Mouse (Mus musculus) v-Abl transformed pro-B cells (cell line): ENCODE measurements at regions not wholly inside any gene's neighbourhood (a gene's known extent, or its start where the extent isn't known, plus 50 kb on each side); places are given as distances from the start of the nearest gene placed in this dataset.

Experiments used
- in situ Hi-C, 2 experiments: fragments of 400-800 bp; cut with MboI; formaldehyde crosslinking; loops; one replicate each; pipeline ENCODE4 v1.15.1; 2025; ENCODE audit not compliant: unreplicated experiment in 2 of 2

DNA sequence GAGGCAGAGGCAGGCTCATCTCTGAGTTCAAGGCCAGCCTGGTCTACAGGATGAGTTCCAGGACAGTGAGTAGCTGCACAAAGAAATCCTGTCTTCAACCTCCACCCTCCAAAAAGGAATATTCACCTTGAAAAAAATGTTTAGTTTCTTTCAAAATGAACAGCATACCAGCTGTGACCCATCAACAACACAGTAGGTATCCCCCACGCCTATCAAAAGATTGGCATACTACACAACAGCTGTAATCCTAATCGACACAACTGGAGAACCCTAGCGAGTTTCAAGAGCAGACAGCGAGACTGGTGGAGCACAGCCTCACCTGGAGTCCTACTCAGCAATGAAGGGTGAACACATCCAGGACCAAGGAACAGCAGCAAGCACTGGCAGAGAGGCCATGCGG is 136.3 kb upstream of the Smim15 start:
- in situ Hi-C loops = no loop called here

DNA sequence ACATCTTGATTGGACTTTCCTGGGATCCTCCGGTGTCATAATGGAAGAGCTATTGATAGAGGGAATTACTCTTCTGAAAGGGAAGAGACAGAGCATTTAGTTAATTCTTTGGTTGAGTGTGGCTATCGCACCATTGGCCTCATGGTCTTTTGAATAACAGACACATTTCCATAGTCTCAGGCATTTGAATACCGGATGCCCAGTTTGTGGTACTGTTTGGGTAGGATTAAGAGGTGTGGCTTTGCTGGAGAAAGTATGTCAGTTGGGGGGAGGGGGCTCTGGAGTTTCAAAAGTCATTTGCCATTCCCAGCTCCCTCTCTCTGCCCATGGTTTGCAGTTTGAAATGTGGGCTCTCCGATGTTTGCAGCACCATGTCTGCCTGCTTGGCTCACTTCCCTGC is 139.4 kb upstream of the Smim15 start:
- in situ Hi-C loops = no loop called here

DNA sequence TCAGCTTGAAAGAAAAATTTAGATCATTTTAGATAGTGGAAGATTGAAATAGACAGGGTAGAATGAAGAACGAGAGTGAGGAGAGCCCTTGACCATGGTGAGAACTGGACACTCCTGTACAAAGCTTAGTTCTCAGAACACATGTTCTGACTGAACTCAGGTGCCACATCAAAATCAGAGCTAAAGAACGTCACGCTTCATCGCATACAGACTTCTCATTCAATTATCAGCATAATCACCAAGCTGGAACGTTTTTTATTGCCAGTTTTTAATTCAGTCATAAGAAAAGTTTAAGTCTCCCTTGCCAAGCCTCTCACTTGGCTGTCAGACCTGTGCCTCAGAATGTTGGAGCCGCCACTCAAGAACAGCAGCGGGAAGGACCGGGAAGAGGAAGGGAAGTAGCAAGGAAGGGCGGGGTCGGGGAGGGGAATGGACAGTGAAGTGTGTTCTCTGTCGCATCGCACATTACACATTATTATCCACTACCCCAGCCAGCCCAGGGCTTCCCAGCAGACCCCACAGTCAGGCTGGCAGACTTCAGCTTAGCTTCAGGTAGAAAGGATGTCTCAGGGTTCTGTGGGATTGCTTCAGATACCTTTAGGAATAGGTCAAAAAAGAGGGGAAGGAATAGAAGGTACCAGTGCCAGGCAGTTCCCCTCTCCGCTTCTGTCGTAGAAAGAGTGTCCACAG is 140.1 kb upstream of the Smim15 start:
- in situ Hi-C loops = no loop called here

DNA sequence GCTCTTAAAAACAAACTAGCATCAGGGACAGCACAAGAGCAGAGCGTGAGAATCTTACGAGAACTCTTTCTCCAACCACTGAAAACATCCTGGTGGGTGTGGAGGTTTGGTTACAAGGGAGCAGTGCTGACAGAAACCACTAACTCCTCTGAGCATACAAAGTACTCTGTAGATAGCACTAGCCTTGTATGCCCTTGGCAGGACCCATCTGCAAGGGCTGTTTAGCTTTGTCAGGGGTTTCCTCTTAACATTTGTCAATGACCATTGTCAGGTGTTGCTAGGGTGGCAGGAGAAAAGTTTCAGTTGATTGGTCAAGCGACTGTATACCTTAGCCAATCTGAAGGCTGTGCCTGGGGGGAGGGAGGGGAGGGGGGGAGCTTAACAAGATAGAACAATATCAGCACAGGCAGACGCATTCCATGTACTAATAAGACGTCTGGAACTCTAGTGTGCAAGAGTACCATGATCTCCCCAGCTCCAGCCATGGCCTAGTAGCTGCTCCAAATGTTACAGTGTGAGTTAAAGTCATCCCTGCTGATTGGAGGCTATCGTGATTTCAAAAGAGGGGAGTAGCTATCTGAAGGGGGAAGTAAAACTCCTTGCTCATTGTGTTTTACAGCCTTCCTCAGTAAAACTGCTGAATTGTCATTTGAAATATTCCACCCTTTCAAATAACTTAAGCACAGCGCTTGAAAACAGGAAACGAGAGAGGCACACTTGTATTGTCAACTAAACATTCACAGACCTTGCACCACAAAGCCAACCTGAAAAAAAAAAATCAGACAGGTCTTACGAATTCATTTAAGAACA is 140.9 kb upstream of the Smim15 start:
- in situ Hi-C loops = no loop called here

DNA sequence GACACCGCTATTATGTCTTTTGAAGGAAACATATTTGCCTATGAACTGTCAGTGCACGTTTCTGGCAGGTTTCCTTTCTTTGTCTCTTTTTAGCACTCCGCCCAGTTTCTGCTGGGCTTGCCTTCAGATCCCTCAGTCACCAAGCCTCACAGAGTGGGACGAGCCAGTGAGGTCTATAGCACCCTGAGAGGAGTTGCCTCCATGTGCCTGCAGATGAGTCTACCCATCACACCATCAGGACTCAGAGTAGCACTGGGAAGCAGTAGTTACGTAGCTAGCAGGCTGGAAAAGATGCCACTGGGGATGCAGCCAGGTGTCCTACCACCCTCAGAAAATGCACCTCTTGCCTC is 141.5 kb upstream of the Smim15 start:
- in situ Hi-C loops = no loop called here

DNA sequence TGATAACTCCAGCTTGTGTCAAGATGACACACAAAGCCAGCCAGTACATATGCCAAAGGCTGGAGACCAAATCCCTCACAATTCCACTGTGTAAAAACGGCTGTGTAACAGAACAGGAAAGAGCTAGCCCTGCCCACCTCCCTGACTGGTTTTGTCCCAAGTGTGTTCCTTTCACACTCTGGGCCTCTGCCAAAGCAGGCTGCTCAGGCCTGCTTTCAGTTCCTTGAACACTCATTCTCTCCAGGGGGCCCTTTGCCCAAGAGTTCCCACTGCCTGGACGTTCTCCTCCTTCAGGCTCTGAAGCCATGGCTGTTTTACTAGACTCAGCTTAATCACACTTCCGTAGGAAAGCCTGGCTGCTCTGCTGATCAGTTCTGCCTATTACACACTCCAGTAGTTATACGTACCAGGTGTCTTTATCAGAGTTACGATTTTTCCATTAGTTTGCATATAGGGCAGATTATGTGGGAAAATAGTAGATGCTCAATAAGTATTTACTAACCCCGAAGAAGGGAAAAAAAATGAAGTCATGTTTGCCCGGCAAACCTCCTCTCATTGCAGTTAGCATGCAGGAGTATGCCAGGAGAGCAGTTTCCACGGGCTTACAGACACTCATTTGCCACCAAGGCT is 144.5 kb upstream of the Smim15 start:
- in situ Hi-C loops = loop anchor here (5.0 to 25.0 kb wide), 5 partner anchors 138 to 962 kb away; partner anchors contain the start of genes Dimt1 (in 2 of the 2), Ipo11 (in 1 of the 2) and Smim15 (in 1 of the 2)

DNA sequence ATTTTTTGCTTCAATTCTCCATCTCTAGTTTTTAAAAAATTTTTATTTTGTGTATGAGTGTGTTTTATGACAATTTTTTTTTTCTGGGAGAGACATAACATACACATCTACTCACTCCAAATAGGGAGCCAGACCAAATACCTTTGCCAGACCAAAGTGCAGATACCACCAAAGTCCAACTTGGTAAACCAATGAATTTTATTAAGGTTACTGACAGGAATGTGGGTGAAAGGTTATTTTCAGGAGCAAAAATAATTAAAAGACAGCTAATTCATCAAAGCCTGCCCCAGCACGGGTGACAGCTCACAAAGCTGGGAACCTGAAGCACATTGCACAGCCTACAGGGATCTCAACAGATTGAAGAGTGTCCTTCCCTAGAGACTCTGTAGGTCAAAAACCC is 146.6 kb upstream of the Smim15 start:
- in situ Hi-C loops = loop anchor here (5.0 to 25.0 kb wide), 5 partner anchors 140 to 960 kb away; partner anchors contain the start of genes Dimt1 (in 2 of the 2), Ipo11 (in 1 of the 2) and Smim15 (in 1 of the 2)

DNA sequence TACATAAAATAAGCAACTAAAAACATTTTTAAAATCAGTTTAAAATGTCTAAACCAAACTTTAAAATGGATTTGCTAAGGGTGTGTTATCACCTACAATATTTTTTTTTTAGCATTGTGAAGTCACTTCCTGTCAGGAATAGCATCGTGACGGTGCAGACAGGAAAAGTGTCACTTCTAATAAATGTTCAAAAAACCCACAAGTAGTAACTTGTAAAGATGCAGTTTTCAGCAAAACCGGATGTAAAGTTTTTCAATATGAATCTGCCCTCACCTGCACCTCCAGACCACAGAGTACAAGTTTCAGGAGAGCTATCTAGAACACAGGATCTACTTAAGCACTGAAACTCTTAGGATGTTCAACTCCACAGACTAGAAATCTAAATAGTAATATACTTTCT is 147.1 kb upstream of the Smim15 start:
- in situ Hi-C loops = loop anchor here (5.0 to 25.0 kb wide), 5 partner anchors 140 to 960 kb away; partner anchors contain the start of genes Dimt1 (in 2 of the 2), Ipo11 (in 1 of the 2) and Smim15 (in 1 of the 2)

DNA sequence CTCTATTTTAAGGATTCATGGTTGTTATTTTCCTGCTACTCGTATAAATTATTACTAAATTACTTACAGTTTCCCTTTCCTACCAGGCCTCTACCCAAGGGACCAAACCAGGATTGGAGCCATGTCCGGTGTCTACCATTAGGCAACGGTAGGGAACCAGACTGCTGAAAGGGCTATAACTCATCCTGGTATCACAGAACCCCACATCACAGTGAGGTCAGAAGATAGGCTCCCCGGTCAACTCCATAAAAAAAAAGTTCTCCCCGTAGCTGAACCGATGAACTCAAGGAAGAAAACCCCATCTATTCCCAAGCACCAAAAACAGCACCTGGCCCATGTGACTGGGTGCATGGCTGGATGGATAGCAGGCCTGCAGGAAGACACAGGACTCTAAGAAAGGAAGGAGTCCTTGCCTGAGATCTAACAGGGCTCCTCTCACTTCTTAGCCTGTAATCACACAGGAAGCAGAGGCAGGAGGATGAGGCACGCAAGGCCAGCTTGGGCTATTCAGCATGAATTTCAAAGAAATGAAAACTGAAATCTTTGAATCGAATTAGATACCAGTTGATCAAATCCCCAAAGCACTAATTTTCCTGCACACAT is 150.6 kb upstream of the Smim15 start:
- in situ Hi-C loops = loop anchor here (10.0 to 25.0 kb wide), 4 partner anchors 151 to 956 kb away; partner anchors contain the start of genes Dimt1 (in 2 of the 2), Ipo11 (in 1 of the 2) and Smim15 (in 1 of the 2)

DNA sequence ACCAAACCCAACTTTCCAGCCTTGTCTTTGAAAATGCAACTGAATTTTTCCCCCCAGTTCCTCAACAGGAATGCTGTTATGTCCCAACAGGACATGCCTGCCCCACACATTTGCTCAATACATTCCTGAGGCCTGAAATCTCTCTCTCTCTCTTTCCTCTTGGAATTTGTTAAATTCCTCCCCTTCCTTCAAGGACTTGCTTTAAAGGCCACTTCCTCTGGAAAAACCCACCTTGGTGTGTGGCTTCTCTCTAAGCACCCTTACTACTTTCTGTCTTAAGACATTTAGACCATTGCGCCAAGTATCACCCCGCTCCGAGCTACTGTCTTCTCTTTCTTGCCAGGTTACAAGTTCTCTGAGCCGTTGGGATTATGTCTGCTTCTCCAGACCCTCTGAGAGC is 151.2 kb upstream of the Smim15 start:
- in situ Hi-C loops = loop anchor here (10.0 to 25.0 kb wide), 4 partner anchors 152 to 956 kb away; partner anchors contain the start of genes Dimt1 (in 2 of the 2), Ipo11 (in 1 of the 2) and Smim15 (in 1 of the 2)

DNA sequence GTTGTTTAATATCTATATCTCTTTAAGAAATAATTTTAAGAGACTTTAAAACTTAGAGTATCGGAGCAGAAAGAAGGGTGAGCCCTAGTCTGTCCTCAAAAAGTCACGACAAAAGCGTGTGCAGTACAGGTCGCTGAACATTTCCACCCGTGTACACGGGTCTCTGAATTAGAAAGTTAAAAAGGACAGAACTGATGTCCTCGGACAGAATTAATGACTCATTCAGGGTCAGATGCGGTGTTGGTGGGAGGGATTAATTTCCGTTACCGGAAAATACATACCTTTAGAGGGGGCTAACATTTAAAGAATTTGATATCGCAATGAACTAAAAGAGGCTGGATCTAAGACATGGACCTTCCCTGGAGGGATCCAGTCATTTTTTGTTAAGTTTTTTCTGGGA is 152.3 kb upstream of the Smim15 start:
- in situ Hi-C loops = loop anchor here (10.0 to 25.0 kb wide), 4 partner anchors 153 to 955 kb away; partner anchors contain the start of genes Dimt1 (in 2 of the 2), Ipo11 (in 1 of the 2) and Smim15 (in 1 of the 2)

DNA sequence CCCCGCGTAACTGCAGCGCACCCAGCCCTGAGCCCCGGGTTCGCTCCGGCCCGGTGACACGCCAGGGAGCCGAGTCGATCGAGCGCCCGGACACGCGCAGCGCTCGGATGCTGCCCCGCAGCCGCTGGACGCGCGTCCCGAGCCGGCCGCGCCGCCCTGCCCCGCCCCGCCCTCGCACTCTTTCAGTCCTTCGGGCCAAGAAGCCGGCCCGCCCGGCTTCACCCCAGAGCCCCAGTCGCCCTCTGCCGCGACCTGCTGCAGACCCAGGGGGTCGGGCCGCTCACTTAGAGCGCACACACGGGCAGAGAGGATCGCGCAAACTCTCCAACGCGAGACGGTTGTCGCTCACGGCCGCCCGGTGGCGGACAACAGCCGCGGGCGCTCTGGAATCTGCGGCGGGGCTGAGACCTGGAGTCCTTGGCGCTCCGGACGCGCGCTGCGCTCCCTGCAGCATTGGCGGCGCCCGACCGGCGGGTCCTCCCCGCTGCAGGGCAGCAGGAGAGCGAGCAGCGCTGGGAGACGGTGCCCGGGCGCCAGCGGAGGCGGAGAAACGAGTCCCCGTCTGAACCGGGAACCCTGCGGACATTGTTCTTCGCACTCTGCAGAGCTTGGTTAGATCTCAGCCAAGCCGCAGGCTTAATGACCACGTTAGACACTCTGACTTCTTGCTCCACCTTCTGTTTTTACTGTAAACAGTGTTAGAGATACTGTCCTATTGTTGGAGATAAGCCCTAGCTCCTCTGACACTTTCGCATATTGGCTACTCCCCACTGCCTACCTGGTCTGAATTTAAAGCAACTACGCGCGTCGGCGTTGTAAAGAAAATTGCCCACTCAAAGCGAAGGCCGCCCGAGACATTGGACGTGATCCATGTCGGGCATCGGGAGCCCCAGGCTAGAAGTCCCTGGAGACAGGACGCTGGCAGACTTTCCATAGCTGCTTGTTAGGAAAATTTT is 153.1 kb upstream of the Smim15 start:
- in situ Hi-C loops = loop anchor here (10.0 to 25.0 kb wide), 4 partner anchors 154 to 954 kb away; partner anchors contain the start of genes Dimt1 (in 2 of the 2), Ipo11 (in 1 of the 2) and Smim15 (in 1 of the 2)

DNA sequence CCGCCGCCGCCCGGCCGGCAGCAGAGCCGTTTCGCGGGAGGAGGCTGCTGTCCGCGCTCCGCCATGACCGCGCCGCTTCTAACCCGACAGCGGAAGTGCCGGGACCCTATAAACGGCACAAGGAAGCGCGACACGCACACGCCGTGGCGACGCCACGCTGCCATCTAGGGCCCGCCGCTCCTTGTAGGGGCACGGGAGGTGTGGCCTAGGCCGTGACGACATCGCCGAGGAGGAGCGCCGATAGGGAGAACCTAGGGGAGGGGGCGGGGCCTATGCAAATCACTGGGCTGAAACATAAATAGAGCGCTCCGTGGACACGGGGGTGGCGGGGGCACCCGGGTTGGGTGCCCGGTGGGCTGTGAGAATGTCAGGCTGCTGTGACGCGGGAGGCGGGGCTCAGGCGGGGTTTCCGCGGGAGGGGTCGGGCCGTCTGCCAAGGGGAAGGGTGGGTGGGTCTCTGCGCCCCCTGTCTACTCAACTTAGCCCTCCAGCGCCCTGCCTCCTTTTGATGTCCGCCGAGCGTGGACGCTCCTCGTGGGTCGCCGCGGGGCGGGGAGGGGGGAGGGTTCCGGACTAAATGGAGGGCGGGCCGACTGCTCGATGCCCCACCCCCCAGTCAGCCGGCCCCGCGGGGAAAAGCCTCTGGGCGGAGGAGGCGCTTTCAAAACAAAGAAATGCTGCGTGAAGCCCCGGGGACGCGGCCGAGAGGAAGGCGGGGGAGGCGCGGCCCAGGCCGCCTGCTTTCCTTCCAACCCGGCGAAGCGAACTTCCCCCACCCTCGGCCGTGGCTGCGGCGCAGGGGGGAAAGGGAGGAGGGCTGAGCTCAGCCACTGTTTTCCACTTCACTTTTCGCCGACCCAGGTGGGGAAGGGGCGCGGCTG is 154.0 kb upstream of the Smim15 start:
- in situ Hi-C loops = loop anchor here (10.0 to 25.0 kb wide), 4 partner anchors 155 to 953 kb away; partner anchors contain the start of genes Dimt1 (in 2 of the 2), Ipo11 (in 1 of the 2) and Smim15 (in 1 of the 2)

DNA sequence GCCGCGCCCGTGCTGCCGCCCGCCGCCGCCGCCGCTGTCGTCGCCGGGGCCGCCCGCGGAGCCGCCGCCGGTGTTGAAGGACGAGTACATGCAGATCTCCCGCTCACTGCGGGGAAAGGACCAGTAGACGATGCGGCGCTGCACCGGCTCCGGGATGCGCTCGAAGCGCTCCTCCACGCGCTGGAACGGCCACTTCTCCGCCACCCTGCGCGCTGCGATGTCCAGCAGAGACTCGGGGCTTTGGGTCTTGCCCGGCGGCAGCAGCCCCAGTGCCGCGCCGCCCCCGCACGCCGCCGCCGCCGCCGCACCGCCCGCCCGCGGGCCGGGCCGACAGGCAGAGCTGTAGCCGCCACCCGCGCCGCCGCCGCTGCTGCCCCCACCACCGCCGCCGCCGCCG is 154.7 kb upstream of the Smim15 start:
- in situ Hi-C loops = loop anchor here (25.0 kb wide), 2 partner anchors 777 to 952 kb away; partner anchors contain the start of genes Dimt1 (in 1 of the 2) and Ipo11 (in 1 of the 2)

DNA sequence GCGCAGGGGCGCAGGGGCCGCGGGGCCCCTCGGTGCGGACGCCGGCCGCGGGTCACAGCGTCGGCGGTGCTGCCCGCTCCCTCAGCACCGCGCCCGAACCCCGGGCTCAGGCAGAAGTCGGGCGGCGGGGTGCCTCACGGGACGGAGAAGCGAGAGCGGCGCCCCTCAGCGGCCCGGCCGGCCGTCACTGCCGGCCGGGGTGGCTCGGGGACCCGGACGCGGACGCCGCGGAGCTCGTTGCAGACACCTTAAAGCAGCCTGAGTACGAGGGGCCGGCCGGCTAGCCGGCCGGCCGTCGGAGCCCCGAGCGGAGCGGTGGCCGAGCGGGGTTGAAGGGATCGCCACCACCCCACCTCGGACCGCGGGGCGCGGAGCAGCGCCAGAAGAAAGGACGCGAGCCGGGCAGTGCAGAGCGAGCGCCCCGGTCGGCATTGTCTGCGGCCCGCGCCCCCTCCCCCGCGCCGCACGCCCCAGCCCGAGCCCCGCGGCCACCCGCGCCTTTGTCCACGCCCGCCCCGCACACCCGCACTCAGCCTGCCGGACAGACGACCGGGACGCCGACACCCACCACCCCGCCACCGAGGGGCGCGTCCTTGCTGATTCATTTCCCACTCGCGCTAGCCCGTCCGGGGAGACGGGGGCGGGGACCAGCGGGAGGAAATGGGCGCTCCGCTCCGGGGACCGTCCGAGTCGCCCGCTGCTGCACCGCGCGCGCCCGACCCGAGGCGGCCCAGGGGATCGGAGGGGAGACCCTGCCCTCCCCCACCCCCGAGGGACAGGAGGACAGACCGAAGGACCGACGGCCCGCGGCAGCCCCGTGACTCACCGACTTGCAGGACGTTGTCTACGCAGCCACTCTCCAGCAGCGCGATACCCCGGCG is 155.4 kb upstream of the Smim15 start:
- in situ Hi-C loops = loop anchor here (25.0 kb wide), 2 partner anchors 777 to 952 kb away; partner anchors contain the start of genes Dimt1 (in 1 of the 2) and Ipo11 (in 1 of the 2)

DNA sequence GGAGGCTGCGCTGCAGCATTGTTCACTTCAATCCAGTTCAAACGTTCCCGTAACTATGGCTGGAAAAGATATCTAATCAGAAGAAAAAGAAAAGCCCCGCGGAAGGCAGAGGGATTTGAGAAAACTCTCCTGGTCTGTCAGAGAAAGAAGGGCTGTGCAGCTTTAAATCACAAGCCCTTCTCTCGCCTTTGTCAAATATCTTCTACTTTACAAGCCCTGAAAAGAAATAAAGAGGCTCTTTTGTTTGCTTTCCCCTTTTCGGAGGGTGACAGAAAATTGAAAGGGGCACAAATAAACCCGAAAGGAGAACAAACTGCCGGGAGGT is 156.1 kb upstream of the Smim15 start:
- in situ Hi-C loops = loop anchor here (25.0 kb wide), 2 partner anchors 776 to 951 kb away; partner anchors contain the start of genes Dimt1 (in 1 of the 2) and Ipo11 (in 1 of the 2)
